Mouse (Mus musculus) testis, adult 2 months (tissue): Measurements from ENCODE around the gene Acsbg2.

Experiments used
- CTCF ChIP-seq: fragments of 200-500 bp; IDR thresholded peaks from 2 replicates; pipeline ENCODE4 v1.5.1; 2012; ENCODE audit warnings: low read depth, mild to moderate bottlenecking, inconsistent platforms, low read length, moderate library complexity; ENCODE audit not compliant: control insufficient read depth, insufficient read depth, insufficient replicate concordance
- POLR2A ChIP-seq: fragments of 200-500 bp; IDR thresholded peaks from 2 replicates; pipeline ENCODE4 v1.6.1; 2012; ENCODE audit warnings: low read depth, mild to moderate bottlenecking, inconsistent platforms, low read length, moderate library complexity; ENCODE audit not compliant: control insufficient read depth

DNA sequence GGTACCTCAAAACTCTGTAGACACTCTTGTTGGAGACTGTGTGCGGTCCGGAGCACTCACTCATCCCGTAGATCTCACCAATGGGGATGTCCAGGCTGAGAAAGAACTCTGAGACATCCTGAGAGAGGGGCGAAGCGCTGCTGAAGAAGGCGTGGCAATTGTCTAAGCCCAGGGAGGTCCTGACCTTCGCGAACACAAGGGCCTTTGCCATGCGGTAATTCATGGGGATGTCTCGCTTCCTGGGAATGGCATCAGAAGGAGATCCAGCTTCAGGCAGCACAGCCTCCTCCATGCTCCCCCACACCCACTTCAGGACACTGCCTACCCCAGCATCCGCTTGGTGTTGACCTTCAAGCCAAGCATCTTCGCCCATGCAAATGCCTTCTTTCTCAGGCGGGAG lies 24.5 kb downstream of the Acsbg2 start:
- no peak for TF ChIP-seq CTCF
- no peak for TF ChIP-seq POLR2A
